Mouse (Mus musculus) stomach, postnatal 0 days (tissue): ENCODE data around the gene Zfp260.

Experiments used
- CTCF ChIP-seq: IDR thresholded peaks from 2 replicates; pipeline ENCODE4 v1.5.1; 2016; ENCODE audit warnings: antibody characterized with exemption, low read depth, mild to moderate bottlenecking, moderate library complexity
- EP300 ChIP-seq: optimal IDR thresholded peaks from 2 replicates; pipeline ENCODE3; 2016; ENCODE audit warnings: antibody characterized with exemption

- no peak for TF ChIP-seq CTCF
- TF ChIP-seq EP300, result no peak
Measured at GRCm38 (mm10) chr7:30050882-30051548, 43.6 kb upstream of the Zfp260 start, which contains the start of gene Zfp14.
